Mouse (Mus musculus) 3T3-L1 (cell line): ENCODE results near the gene Acd.

ENCODE experiments used
- DNase-seq: peaks from one replicate; pipeline ENCODE4 v3.0.0-alpha.2; 2015; ENCODE audit warnings: low read depth, low spot score

The Acd gene

DNA sequence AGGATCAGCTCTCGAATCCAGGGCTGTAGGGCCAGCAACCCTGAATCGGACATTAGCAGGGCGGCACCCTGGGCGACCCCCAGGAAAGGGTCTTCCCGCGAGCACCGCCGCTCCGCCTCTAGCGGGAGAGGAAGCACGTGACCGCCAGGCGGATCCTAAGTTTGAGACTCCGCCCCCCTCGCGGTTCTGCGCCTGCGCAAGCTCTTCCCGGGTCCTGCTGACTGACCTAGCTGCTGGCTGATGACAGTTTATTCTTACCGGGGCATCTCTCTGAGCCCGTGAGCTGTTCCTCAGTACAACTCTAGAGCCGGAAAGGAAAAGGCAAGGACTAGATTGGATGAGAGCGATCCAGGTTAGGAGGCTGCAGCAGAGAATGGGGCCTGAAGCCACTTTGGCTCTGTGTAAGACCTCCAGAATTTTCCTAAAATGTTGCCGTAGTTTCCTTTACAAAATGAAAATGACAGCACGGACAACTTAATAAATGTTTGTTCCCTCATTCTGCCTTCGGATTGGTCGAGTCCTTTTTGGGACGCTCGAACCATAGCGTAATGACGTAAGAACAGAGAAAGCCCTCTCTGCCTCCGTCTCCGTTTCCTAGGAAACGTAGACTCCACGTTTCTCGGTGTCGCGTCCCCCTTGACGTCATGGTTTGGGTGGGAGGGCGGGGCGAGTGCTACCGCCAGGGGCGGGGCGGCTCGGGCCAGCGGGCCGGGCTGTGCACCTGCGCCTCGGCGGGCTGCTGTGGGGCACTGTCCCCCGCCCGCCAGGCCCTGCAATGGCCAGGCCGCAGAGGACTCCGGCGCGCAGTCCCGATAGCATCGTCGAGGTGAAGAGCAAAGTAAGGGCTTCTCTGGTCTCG lies at the start of gene Acd, which contains the start of gene Pard6a:
Acd (minus strand) TSS at position 137 of the 859 bp plus-strand sequence.
Pard6a (plus strand) TSS at position 183 of the 859 bp plus-strand sequence.
- peak; percentile 95 for DNase-seq

DNA sequence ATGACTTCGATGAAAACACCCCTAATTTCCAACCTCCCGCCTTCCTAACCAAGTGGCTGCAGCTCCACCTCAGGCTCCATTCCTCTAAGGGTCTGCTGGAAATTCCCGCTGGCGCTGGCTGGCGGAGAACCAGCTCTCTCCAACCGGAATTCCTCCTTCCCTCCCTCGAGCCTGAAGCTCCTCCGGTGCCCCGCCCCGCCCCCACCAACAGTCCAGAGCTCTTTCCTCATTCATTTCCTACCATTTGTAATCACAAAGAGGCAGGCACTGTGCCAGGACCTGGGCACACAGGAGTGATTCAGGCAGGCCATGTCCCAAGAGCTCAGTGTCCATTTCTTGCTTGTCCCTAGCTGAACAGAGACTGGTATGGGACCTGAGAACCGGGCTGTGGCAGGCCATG lies 49.7 kb upstream of the Acd start:
- peak; percentile 88 for DNase-seq

DNA sequence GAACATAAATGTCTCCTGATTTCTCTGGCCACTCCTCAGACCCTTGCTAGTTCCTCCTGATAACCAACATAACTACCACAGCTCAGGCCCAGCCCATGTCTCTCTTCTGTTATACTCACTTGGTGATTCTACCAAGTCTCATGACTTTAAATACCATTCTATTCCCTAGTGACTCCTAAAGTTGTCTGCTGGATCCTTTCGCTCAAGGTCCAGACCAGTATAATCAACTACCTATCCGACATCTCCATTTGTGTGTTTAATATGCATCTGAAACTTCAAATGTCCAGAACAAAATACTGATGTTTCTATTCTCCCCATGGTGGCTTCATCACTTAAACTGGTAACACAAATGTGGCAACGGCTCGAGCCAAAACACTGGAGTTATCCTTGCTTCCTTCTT lies 42.4 kb upstream of the Acd start:
- DNase-seq = peak; percentile 50

DNA sequence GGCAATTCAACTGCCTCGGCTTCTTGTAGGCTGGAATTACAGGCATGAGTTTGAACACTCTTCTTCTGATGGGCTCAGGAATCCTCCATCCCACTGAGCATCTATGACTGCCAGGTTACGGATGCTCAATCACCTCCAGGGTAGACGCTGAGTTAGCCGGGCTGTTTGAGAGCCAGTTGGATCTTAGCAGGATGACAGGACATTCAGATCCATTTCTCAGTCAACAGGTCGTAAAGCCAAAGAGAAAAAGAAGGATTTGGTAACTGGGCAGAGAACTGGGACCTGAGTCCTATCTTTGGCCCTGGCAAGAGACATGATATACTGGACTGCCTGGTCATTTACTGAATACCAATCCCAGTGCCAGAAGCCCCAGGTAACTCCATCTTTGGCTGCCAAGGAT lies 38.3 kb upstream of the Acd start:
- no peak for DNase-seq

DNA sequence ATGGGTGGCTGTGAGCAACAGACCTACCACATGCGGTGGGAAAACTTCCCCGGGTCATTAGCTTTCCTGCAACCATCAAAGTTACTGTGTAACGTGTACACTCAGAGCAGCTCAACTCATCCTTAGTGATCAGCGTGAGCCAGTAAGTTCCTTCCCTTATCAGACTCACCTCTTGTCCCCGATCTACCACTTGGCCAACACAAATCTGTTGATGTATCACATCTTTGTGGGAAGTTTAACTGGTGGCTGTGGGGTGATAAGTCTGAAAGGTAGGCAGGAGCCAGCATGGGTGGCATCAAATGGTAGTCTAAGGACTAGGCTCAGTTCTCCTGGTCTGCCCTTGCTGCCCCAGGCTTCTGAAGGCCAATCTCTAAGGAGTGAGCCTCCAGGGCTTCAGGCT lies 31.3 kb upstream of the Acd start:
- DNase-seq = no peak

DNA sequence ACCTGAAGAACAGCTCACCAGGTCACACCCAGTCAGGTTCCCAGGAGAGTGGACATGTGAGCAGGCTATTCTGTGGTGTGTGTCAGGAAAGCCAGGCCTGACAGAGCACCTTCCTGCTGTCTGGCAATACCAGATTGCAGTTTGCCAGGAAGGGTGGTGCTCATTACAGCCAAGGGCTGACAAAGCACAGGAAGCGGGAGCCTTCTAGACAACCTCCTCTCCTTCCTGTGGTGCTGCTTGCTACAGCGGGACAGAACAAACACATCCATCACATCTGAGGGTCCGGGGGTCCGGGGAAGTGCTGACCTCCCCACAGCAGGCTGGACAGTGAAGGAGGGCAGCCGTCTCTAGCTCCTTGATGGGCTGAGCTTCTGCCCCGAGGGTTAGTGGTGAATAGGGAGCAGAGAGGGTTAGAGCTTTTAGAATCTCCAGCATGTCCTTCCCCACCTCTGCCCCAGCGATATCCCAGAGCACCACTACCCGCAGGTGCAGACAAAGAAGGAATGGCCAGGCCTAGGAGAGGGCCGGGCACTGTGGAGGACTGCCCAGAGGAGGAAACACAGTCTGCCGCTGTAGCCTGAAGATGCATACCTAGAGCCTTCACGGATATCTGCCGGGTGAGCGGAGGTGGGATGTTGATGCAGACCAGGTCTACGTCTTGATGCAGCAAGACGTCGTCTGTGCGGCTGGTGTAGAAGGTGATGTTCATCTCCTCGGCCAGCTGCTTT lies 26.7 kb upstream of the Acd start:
- DNase-seq = no peak

DNA sequence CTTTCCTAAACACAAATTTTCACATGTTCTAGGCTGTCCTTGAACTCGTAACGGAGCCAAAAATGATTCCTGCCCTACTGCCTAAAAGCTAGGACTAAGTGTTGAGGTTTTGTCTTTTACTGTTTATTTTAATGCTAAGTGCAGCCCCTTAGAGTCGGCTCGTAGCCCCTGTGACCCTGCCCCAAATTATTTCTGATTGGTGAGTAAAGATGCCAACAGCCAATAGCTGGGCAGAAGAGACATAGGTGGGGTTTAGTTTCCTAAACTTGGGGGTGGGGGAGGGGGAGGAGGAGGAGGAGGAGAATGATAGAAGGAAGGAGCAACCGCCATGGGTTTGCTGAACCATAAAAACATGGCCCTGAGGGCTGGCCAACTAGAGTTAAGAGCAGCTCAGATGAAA lies 24.8 kb upstream of the Acd start:
- DNase-seq = no peak

DNA sequence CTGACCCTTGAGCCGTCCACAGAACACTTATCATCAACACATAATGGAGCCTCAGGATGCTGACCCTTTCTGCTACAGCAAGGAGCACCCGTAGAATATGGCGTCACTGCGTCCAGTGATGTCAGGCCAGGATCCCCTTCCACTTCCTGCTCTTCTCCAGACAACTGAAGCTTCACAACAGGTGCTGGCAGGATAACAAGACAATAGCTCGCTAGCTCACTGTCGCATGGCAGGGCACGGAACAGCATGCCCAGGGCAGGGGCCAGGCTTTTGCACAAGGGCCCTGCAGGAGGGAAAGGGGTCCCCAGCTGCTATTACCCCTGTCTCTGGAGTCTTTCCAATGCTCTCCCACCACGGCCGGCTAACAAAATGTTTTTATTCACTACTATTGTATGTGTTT lies 22.0 kb upstream of the Acd start:
- DNase-seq = no peak

DNA sequence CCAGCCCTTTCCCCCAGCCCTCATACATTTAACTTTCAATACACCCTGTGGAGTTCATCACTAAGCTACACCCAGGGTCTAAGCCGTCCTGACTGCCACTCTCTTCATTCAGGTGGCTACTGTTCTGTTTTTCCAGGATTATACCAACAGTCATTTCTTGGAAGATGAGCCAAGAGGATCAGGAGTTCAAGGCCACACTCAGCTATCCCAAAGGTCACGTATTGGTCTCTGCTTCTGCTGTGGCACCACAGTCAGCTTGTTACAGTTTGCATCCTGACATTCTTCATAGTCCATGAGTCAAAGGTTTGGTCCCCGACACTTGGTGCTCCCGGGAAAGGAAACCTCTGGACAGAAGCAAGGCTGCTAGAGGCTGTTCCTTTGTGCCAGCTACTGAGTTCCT lies 18.7 kb upstream of the Acd start:
- no peak for DNase-seq

DNA sequence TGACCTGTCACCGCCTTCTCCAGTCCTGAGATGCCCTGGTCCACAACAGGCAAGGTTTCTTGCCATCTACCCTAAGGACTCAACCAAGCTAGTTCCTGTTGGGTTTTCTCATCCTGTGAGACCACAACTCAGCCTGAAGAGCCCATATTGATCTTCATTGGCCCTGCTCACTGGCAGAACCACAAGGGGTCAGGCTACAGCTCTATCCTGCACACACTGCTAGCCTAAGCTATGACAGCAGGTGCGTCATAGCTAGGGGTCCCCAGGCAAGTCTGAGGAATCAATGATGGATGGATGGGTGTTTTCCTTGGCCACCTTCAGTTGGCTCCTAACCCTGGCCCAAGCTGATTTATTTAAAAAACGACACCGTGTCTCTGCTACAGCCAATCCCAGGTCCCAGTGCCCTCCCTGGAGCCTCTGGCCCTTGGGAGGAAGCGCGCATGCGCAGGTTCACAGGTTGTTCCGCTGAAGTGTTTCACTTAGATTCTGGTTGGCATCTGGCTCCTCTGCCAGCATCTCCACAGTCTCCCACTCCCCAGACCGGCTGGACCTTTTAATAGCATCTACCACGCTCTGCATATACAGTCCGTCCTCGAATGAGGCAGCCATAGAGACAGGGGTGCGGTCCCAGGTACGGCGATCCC lies 15.5 kb upstream of the Acd start:
- DNase-seq = no peak

DNA sequence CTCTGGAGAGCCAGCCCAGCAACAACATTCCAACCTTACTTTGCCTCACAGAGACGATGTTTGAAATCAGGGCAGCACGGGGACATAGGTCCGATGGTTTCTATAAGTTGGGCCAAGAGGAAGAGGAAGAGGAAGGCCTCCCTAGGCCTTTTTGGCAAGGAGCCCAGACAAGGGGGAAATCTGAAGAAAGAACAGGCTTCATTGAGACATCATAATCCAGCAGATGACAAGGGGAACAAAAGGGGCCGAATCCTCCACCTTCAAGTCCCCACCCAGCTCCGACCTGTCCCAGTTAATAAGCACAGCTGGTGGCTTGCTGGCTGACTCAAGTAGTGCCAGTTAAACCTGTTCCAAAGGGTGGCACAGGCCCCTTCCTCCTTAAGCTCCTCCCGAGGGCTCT lies 14.1 kb upstream of the Acd start:
- no peak for DNase-seq

DNA sequence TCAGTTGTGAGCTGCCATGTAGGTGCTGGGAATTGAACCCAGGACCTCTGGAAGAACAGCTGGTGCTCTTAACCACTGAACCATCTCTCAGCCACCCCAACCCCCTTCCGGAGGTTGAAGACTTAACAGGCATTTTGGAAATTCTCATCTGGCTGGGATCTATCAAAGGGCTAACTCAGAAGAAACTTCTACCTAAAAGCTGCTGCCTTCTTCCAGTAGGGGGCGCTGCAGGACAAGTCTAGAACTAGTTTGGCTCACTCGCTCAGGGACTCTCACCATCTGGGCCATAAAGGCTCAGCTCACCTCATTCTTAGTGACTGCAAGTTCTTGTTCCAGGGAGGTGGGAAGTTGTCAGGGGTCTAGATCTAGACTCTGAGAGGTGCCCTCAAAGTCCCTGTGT lies 13.2 kb upstream of the Acd start:
- peak; percentile 96 for DNase-seq

DNA sequence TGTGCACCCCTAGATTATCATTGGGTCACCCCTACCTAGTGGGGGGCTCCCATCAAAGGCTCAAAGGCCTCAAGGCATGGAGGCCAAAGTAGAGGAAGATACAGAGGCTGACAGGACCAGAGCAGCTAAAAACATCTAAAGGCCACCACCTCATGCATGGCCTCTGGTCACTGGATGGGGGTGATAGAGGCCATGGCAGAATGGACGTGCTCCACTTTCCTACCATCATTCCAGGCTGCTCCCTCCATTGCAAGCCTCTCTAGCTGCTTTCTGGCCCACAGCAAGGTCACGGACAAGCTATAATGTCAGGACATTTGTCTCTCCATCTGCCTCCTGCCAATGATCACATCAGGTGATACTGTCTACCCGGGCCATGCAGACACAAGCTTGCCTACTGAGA lies 11.4 kb upstream of the Acd start:
- no peak for DNase-seq

DNA sequence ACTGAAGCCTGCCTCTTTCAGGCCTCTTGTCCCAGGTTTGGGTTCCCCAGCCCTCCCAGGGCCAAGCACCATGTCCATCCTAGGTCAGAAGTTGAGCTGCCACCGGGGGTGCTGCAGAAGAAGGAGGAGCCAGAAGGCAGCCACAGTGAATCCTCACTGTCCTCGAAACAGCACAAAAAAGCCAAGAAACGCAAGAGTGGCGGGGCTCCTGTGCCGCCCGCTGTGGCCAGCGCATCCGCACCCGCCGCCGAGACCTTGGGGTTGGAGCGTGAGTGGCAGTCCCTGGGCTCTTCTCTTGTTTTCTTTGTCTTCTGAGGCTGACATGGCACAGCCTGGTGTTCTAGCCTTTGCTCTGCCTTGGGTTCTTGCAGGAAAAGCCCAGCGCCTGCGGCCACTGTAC lies 8.4 kb upstream of the Acd start:
- no peak for DNase-seq

DNA sequence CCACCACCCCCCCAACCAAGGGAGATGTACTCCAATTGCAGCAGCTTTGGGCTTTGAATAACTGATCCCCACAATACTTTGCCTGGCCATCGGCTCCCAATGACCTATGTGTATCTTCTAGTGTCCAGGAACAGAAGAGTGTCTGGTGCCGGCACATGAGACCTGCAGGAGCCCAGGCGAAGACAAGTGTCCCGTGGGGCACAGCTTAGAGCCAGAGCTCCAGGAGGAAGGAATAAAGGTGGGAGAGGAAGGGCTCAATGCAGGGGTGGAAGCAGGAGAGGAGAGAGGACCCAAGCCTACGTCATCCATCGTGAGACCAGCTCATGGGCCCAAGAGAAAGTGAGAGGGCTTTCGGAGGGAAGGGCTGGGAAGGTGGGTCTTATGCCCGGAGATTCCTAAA lies 7.8 kb upstream of the Acd start:
- no peak for DNase-seq

DNA sequence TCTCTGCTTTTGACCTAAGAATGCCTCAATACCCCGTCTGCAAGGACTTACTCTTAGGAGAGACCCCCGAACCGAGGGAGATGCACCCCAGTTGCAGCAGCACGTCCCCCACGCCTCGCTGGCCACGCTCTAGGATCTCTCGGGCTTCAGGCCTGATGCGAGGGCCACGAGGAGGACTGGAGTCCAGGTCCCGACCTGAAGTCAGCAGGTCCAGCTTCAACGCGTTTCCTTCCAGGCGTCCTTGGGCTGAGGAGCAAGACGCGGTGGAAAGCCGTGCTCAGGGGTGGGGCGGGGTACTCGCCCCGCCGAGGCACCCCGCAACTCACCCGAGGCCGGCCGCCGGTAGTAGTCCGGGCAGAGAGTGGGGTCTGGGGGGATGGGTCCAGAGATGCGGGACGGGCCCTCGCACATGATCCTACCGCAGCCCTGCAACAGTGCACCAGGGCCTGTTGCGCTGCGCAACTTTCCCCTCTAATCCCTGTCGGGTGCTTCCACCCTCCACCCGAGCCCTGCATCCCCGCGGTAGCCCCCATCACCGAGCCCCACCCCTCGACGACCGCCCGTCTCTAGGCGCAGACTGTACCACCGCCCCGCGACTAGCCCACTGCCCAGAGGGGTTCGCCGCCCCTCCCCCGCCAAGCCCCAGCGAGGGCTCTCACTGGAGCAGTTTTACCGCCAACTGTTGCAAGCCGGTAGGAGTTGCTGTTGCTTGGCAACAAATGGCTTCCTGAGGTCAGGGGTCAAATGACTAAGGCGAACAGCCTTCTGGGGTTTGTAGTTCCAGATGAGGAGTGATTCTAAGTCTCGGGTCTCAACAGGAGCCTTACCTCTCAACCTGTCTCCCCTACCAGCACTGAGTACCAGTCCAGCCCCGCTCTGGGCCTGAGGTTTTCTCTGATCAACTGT lies 6.8 kb upstream of the Acd start, which contains the start of the genes 4933405L10Rik and Enkd1:
4933405L10Rik (plus strand) TSS at position 158 of the 906 bp plus-strand sequence.
Enkd1 (minus strand) TSS at position 713 of the 906 bp plus-strand sequence.
- DNase-seq = peak; percentile 96

DNA sequence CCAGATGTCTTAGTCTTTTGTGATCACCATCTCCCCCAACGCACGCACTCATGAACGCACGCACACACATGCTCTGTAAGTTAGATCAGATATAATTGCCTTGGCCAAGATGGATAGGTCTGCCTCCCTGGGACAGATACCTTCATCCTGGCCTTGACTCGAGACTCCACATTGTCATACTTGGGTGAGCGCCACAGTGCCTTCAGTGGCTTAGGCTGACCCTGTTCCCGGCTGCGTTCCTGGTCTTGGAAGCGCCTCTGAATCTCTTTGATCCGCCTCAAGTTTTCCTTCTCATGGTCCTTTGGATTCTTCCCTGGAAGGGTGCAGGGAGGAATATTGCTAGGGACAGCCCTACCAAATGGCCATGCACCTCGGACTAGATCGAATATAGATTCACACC lies 5.5 kb upstream of the Acd start:
- DNase-seq = no peak

DNA sequence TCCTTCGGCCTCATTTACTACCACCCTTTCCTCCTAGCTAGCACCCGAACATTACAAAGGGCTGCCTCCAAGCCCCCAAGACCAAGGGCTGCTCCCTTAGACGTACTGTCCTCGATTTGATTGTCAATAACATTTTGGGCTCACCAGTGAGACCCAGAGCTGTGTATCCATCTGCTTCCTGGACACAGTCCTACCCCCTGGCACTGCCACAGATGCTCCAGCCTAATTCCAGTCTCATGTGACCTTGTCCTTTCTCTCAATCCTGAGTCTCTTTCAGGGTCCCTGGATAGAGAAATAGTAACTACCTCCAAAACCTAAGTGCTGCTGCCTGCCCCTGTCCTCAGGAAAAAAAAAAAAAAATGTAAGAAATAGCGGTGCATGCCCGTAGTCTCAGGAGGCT lies 4.1 kb upstream of the Acd start:
- no peak for DNase-seq

DNA sequence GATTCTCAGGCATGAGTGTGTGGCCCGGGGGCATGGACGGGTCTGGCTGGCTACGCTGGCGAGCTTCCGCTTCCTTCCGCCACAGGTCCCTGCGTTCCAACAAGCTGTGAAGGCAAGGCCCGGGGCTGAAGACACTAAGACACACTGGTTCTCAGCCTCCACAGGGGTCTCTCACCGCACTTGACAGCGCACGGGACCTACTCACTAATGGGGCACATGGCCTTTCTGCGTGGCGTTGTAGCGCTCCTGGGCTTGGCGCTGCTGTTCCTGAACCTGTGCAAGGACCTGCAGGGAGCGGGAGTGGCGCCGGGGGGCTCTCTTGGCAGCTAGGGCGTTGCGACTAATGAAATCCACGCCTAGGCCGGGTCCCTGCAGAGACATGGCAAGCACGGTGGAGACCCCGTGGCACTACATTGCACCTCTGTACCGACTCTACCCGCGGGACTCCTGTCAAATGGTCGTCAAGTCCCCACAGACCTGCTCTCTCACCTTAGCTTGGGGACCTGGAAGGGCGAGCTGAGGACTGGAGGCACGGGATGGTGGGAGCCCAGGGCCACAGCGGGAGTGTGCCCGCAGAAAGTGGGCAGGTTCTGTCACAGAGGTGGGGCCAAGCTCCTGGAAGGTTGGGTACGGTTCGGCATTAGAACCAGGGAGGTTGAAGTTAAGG lies 3.4 kb upstream of the Acd start:
- no peak for DNase-seq

DNA sequence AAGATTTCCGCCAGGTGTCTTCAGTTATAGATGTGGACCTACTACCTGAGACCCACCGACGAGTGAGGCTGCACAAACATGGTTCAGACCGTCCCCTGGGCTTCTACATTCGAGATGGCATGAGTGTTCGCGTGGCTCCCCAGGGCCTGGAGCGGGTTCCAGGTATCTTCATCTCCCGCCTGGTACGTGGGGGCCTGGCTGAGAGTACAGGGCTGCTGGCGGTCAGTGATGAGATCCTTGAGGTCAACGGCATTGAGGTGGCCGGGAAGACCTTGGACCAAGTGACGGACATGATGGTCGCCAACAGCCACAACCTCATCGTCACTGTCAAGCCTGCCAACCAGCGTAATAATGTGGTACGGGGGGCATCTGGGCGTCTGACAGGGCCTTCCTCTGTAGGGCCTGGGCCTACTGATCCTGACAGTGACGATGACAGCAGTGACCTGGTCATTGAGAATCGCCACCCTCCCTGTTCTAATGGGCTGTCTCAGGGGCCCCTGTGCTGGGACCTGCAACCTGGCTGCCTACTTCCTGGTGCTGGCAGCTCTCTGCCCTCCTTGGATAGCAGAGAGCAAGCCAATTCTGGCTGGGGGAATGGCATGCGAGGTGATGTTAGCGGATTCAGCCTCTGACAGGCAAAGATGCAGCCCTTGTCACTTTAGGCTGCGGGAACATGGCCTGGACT lies 2.0 kb upstream of the Acd start:
- DNase-seq = no peak
